Mouse (Mus musculus) forebrain, postnatal 0 days (tissue): ENCODE results near the gene Adnp. TPM values are rescaled to one million over a fixed set of nuclear protein-coding genes. Genes with fewer than 3 reads are reported as not detected.

ENCODE experiments used
- ATAC-seq: fragments of 200-750 bp; cut with Nextera tagmentation; 2 replicates; pipeline ENCODE4 v1.8.0; 2017; ENCODE audit warnings: mild to moderate bottlenecking, moderate library complexity
- DNase-seq: peaks from one replicate; pipeline ENCODE4 v3.0.0-alpha.2; 2015
- H3K27ac ChIP-seq: fragments of 300-500 bp; sonication (generic); 2 replicates; pipeline ENCODE4 v1.5.1; 2014; ENCODE audit warnings: low read depth, mild to moderate bottlenecking, antibody characterized with exemption, low read length, moderate library complexity, mixed read lengths
- H3K27me3 ChIP-seq: fragments of 300-500 bp; sonication (generic); 2 replicates; pipeline ENCODE4 v1.6.1; 2014; ENCODE audit warnings: mild to moderate bottlenecking, low read length, mixed read lengths; ENCODE audit not compliant: insufficient read depth
- H3K36me3 ChIP-seq: fragments of 300-500 bp; sonication (generic); 2 replicates; pipeline ENCODE4 v1.6.1; 2014; ENCODE audit warnings: mild to moderate bottlenecking, moderate library complexity; ENCODE audit not compliant: insufficient read depth
- H3K4me1 ChIP-seq: fragments of 300-500 bp; sonication (generic); 2 replicates; pipeline ENCODE4 v1.6.1; 2014; ENCODE audit warnings: antibody characterized with exemption; ENCODE audit not compliant: insufficient read depth
- H3K4me2 ChIP-seq: fragments of 300-500 bp; sonication (generic); 2 replicates; pipeline ENCODE4 v1.6.1; 2014; ENCODE audit warnings: low read depth, mild to moderate bottlenecking, moderate library complexity
- H3K4me3 ChIP-seq: fragments of 300-500 bp; sonication (generic); 2 replicates; pipeline ENCODE4 v1.5.1; 2014; ENCODE audit warnings: low read depth, low read length, mixed read lengths
- H3K9ac ChIP-seq: fragments of 300-500 bp; sonication (generic); 2 replicates; pipeline ENCODE4 v1.6.1; 2014; ENCODE audit warnings: mild to moderate bottlenecking
- H3K9me3 ChIP-seq: fragments of 300-500 bp; sonication (generic); 2 replicates; pipeline ENCODE4 v1.6.1; 2016; ENCODE audit warnings: low read length
- CTCF ChIP-seq: sonication (generic); IDR thresholded peaks from 2 replicates; pipeline ENCODE4 v1.5.1; 2016; ENCODE audit warnings: antibody characterized with exemption, control low read depth, low read depth
- WGBS: fragments of 180-500 bp; shearing (Covaris S2); extraction: QIAGEN DNeasy Blood & Tissue Kit; methylation state at CpG from one replicate; pipeline ENCODE4 v1.1.7; 2014; 5-methylcytosine and 5-hydroxymethylcytosine counted together
- polyA plus RNA-seq: library from polyadenylated mRNA; unstranded; fragments of >200 nt; fragmentation: Nextera tagmentation; extraction: Ambion mirVana; gene quantifications from 2 replicates; pipeline ENCODE4 v1.2.1, GENCODE M21; 2015
- total RNA-seq: library from RNA; depleted of rRNA; stranded (reverse); fragments of >200 nt; gene quantifications from 2 replicates; pipeline ENCODE4 v1.2.3, GENCODE M21; 2014

Adnp gene
- total and polyA plus RNA-seq, 2 experiments from 2014 or later, result 15.4 to 41.8 TPM

GRCm38 (mm10) chr2:168195721-168196120 lies 11.2 kb downstream of the Adnp start:
- 43% methylated on average over 2 of the region's 2 CpGs for WGBS
- Histone ChIP-seq H3K36me3 (0 out of 2 replicates have a peak, but pooled peaks cover 15% of the 10 kb centered on the region), H3K9me3 (no peaks in the 10 kb centered on the region), H3K4me3 (no peak overlapping the region), H3K9ac (no peak overlapping the region), H3K27me3 (no peaks in the 10 kb centered on the region), H3K4me2 (no peak overlapping the region), H3K4me1 (peaks cover 15% of the 10 kb centered on the region; the same call in 1 of the 2 replicates), H3K27ac (no peak overlapping the region)
- TF ChIP-seq CTCF, result no peak
- DNase-seq, result no peak
- ATAC-seq, result no peak

- DNase-seq (no peak), ATAC-seq (no peak)
- Histone ChIP-seq H3K27me3 (no peaks in the 10 kb centered on the region), H3K4me1 (peaks cover 16% of the 10 kb centered on the region; the same call in 1 of the 2 replicates), H3K9me3 (no peaks in the 10 kb centered on the region), H3K4me3 (no peak overlapping the region), H3K9ac (no peak overlapping the region), H3K4me2 (no peak overlapping the region), H3K27ac (no peak overlapping the region), H3K36me3 (0 out of 2 replicates have a peak, but pooled peaks cover 15% of the 10 kb centered on the region)
- no peak for TF ChIP-seq CTCF
- 76% methylated on average over 2 of the region's 2 CpGs for WGBS
These were observed 13.2 kb downstream of the Adnp start for GRCm38 (mm10) chr2:168193685-168194084.

- no peaks in the 10 kb centered on the region for H3K27me3 ChIP-seq
- H3K4me1 ChIP-seq, result peaks cover 10% of the 10 kb centered on the region; the same call in 1 of the 2 replicates
- TF ChIP-seq CTCF, result no peak
These were observed 15.1 kb downstream of the Adnp start for GRCm38 (mm10) chr2:168191856-168192255.

GRCm38 (mm10) chr2:168175946-168176345 lies 31.0 kb downstream of the Adnp start:
- Histone ChIP-seq H3K27me3 (no peaks in the 10 kb centered on the region), H3K4me2 (no peak overlapping the region), H3K9me3 (no peaks in the 10 kb centered on the region), H3K4me1 (no peaks in the 10 kb centered on the region), H3K36me3 (peaks cover 18% of the 10 kb centered on the region; the same call in 1 of the 2 replicates), H3K4me3 (no peak overlapping the region), H3K27ac (no peak overlapping the region), H3K9ac (no peak overlapping the region)
- DNase-seq, result no peak
- no peak for TF ChIP-seq CTCF
- no peak for ATAC-seq
- WGBS, result 30% methylated on average over 7 of the region's 7 CpGs

More at GRCm38 (mm10) chr2:168191856-168192255, 15.1 kb downstream of the Adnp start:
- Histone ChIP-seq H3K4me3 (no peak overlapping the region), H3K9me3 (no peaks in the 10 kb centered on the region), H3K36me3 (peaks cover 22% of the 10 kb centered on the region), H3K27ac (no peak overlapping the region), H3K9ac (no peak overlapping the region), H3K4me2 (no peak overlapping the region)
- DNase-seq (no peak), ATAC-seq (no peak)
- 92% methylated on average over 2 of the region's 2 CpGs for WGBS

GRCm38 (mm10) chr2:168170167-168170685 lies 36.7 kb downstream of the Adnp start:
- no peaks in the 10 kb centered on the region for H3K36me3 ChIP-seq
- H3K4me2 ChIP-seq, result no peak overlapping the region
- WGBS, result 11% methylated on average over 13 of the region's 13 CpGs
- DNase-seq, result no peak
- H3K9me3 ChIP-seq, result no peaks in the 10 kb centered on the region
- TF ChIP-seq CTCF, result no peak
- H3K4me3 ChIP-seq, result no peak overlapping the region
- H3K9ac ChIP-seq, result no peak overlapping the region
- no peak overlapping the region for H3K27ac ChIP-seq
- H3K4me1 ChIP-seq, result no peaks in the 10 kb centered on the region
- peak; percentile 65 for ATAC-seq
- H3K27me3 ChIP-seq, result no peaks in the 10 kb centered on the region

- TF ChIP-seq CTCF, result no peak
- DNase-seq (no peak), ATAC-seq (no peak)
- Histone ChIP-seq H3K36me3 (no peaks in the 10 kb centered on the region), H3K4me1 (no peaks in the 10 kb centered on the region), H3K4me3 (no peak overlapping the region), H3K27me3 (no peaks in the 10 kb centered on the region), H3K4me2 (no peak overlapping the region), H3K27ac (no peak overlapping the region), H3K9me3 (no peaks in the 10 kb centered on the region), H3K9ac (no peak overlapping the region)
- WGBS, result 12% methylated on average over 9 of the region's 9 CpGs
These were observed 37.2 kb downstream of the Adnp start for GRCm38 (mm10) chr2:168169800-168170113.

- H3K36me3 ChIP-seq, result no peaks in the 10 kb centered on the region
- TF ChIP-seq CTCF, result no peak
- no peak overlapping the region for H3K4me2 ChIP-seq
- no peaks in the 10 kb centered on the region for H3K27me3 ChIP-seq
- H3K27ac ChIP-seq, result no peak overlapping the region
- H3K9ac ChIP-seq, result no peak overlapping the region
- 31% methylated on average over 9 of the region's 9 CpGs for WGBS
- H3K4me1 ChIP-seq, result no peaks in the 10 kb centered on the region
- no peak for ATAC-seq
- no peak for DNase-seq
- H3K4me3 ChIP-seq, result no peak overlapping the region
- H3K9me3 ChIP-seq, result no peaks in the 10 kb centered on the region
These were observed 37.8 kb downstream of the Adnp start for GRCm38 (mm10) chr2:168168892-168169799.
